Mouse (Mus musculus) myocyte (in vitro differentiated cells): ENCODE measurements around the gene Hdhd5.

Experiments
- CEBPB ChIP-seq: IDR thresholded peaks from 2 replicates; pipeline ENCODE4 v1.6.1; 2011; ENCODE audit warnings: mild to moderate bottlenecking, moderate library complexity; ENCODE audit not compliant: poor library complexity, insufficient read depth, severe bottlenecking
- E2F4 ChIP-seq: IDR thresholded peaks from one replicate; pipeline ENCODE4 v1.6.1; 2011; ENCODE audit warnings: mild to moderate bottlenecking, control low read depth, moderate library complexity; ENCODE audit not compliant: insufficient read depth
- MYOD1 ChIP-seq, 3 experiments: IDR thresholded peaks; one replicate each; pipeline ENCODE4 v1.6.1; 2011; ENCODE audit warnings: control low read depth in 2 of 3, low read depth in 2 of 3, mild to moderate bottlenecking in 2 of 3, moderate library complexity in 1 of 3; ENCODE audit not compliant: insufficient read length in 2 of 3, control insufficient read depth in 1 of 3
- MYOG ChIP-seq, 3 experiments: IDR thresholded peaks; one replicate each; pipeline ENCODE4 v1.6.1; 2011; ENCODE audit warnings: control low read depth in 2 of 3, low read depth in 2 of 3, mild to moderate bottlenecking in 2 of 3; ENCODE audit not compliant: insufficient read length in 2 of 3, control insufficient read depth in 1 of 3, insufficient read depth in 1 of 3
- POLR2A ChIP-seq: IDR thresholded peaks from one replicate; pipeline ENCODE4 v1.6.1; 2011; ENCODE audit warnings: low read depth, mild to moderate bottlenecking, control low read depth, moderate library complexity; ENCODE audit not compliant: insufficient read length
- POLR2AphosphoS2 ChIP-seq: IDR thresholded peaks from one replicate; pipeline ENCODE4 v1.6.1; 2011; ENCODE audit warnings: low read depth, control low read depth; ENCODE audit not compliant: insufficient read length
- REST ChIP-seq: IDR thresholded peaks from one replicate; pipeline ENCODE4 v1.6.1; 2011; ENCODE audit warnings: mild to moderate bottlenecking, control low read depth, moderate library complexity; ENCODE audit not compliant: insufficient read depth, insufficient read length
- TCF12 ChIP-seq: IDR thresholded peaks from one replicate; pipeline ENCODE4 v1.6.1; 2011; ENCODE audit warnings: mild to moderate bottlenecking, control low read depth; ENCODE audit not compliant: poor library complexity, insufficient read depth, severe bottlenecking
- USF1 ChIP-seq: IDR thresholded peaks from one replicate; pipeline ENCODE4 v1.6.1; 2011; ENCODE audit warnings: low read depth, mild to moderate bottlenecking, control low read depth, moderate library complexity

DNA sequence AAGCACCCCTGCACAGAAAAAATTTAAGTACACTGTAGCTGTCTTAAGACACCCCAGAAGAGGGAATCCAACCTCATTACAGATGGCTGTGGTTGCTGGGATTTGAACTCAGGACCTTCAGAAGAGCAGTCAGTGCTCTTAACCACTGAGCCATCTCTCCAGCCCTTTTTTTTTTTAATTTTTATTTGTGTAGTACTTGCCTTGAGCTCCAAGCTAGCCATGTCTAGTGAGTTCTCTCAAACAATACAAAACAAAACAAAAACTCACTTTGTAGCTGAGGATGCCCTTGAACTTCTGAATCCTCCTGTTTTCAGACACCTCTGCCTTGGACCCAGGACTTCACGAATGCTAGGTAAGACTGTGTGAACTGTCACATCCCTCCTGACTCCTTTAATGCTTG, 37.1 kb upstream of the Hdhd5 start:
- no peak for TF ChIP-seq POLR2A
- no peak for TF ChIP-seq CEBPB
- TF ChIP-seq TCF12: no peak
- no peak for TF ChIP-seq USF1
- TF ChIP-seq MYOG (IDR thresholded peaks at IDR 0.05; ENCODE audit: control insufficient read depth in 1 of 3, insufficient read depth in 1 of 3, insufficient read length in 2 of 3, low read depth in 2 of 3): no peak
- TF ChIP-seq POLR2AphosphoS2: no peak
- no peak for TF ChIP-seq MYOD1 (IDR thresholded peaks at IDR 0.05; ENCODE audit: control insufficient read depth in 1 of 3, insufficient read length in 2 of 3, low read depth in 2 of 3)
- no peak for TF ChIP-seq REST
- no peak for TF ChIP-seq E2F4
